Mouse (Mus musculus) pancreas, adult 10 weeks (tissue): ENCODE data around the gene Ppp2r5c. TPM values are rescaled to one million over a fixed set of nuclear protein-coding genes. Genes with fewer than 3 reads are reported as not detected.

ENCODE experiments used
- polyA plus RNA-seq: library from polyadenylated mRNA; stranded (reverse); fragments of 350-450 nt; fragmentation: Illumina TruSeq; extraction: RNeasy Lipid Tissue Mini Kit (QIAGEN cat#74804); gene quantifications from one replicate; pipeline ENCODE4 v1.2.3, GENCODE M21; 2015; ENCODE audit warnings: low read depth, low replicate concordance; ENCODE audit not compliant: insufficient read depth

The Ppp2r5c gene
- 17.0 TPM for polyA plus RNA-seq

DNA sequence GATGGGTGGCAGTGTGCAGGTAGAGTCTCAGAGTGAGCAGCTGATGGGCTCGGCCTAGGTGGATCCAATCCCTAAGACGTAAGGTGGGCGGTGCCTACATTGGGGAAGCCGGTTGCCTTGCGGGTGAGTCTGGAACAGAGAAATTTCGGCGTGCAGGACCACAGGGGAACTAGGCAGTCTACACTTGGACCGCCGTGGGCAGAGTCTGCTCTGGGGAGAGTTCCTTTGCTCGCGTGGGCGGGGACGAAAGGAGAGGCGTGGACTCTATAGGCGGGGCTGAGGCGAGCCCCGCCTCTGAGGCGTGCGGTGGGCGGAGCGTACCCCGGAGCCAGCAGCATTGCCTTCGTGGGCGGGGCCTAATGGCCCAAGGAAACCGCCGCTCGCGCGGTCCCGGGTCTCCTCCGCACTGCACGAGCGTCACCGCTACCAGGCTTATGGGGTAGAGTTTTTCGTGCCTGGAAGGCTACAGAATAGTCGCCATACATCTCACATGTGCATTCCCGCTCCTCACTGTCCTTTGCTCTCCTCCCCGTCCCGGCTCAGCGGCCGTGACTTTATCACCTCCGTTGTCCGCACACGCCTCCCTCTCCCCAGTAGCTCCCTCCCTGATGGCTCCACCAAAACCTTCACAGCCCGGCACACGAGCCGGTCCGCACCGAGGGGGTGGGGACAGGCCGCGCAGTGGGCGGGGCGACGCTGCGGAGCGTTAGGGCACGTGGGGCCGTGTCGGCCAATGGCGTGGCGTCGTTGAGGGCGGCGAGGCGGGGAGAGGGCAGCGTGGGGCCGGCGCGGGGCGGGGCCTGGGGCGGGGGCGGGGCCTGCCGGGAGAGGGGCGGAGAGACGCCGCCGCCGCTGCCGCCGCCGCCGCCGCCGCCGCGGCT is at the start of gene Ppp2r5c:
Gene Ppp2r5c (plus strand): TSS at position 831 of the 881 bp plus-strand sequence.

DNA sequence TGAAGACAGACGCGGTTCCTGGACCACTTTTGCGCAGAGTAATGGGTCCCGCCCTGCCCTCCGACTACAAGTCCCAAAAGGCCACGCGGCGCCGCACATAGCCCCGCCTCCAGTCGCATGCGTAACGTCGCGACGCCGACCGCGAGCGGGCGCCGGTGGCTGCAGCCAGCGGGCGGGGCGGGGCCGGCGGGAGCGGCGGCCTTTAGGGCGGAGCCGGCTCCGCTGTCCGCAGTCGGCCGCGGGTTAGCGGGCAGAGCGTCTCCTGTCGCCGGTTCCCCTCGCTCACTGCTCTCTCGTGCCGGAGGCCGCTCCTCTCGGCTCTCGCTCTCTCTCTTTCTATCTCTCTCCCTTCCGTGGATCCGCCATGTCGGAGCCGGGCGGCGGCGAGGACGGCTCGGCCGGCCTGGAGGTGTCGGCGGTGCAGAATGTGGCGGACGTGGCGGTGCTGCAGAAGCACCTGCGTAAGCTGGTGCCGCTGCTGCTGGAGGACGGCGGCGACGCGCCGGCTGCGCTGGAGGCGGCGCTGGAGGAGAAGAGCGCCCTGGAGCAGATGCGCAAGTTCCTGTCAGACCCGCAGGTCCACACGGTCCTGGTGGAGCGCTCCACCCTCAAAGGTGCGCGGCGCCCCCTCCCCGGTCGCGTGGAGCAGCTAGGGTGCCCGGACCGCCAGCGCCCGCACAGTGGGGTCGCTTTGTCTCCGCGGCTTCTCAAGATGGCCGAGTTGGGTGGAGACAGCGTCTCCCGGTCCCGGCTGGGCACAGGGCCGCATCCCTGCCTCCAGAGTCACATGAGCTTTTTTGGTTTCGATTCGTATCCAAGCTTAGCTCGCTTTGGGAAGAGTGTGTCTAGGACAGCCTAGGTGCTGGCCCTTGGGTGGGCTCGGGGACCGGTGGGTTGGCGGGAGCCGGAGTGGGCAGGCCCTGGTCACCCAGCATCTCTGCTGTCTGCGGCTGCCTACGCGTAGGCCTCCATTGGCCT is 154.6 kb downstream of the Ppp2r5c start, which contains the start of gene Dync1h1:
Gene Dync1h1 (plus strand): TSS at position 212 of the 978 bp plus-strand sequence.

Other genes with a start within 250 kb of the Ppp2r5c start
- gene Dio3, start 168.1 kb upstream of the Ppp2r5c start, polyA plus RNA-seq, result not detected
- gene Dync1h1, start 154.3 kb downstream of the Ppp2r5c start, polyA plus RNA-seq, result 35.8 TPM
- gene 1700001K19Rik, start 235.5 kb downstream of the Ppp2r5c start, polyA plus RNA-seq, result not detected